Mouse (Mus musculus) cortical plate, adult 2 months (tissue): Measurements from ENCODE around the gene Trim31. TPM values are rescaled to one million over a fixed set of nuclear protein-coding genes. Genes with fewer than 3 reads are reported as not detected.
A peak's percentile ranks its signal among the peaks of the same experiment; 100 is the strongest.

Experiments used
- H3K27ac ChIP-seq: fragments of 200-500 bp; 2 replicates; pipeline ENCODE4 v1.5.1; 2012; ENCODE audit warnings: low read length, control low read depth, inconsistent platforms; ENCODE audit not compliant: insufficient read depth
- H3K4me1 ChIP-seq: fragments of 200-500 bp; 2 replicates; pipeline ENCODE4 v1.6.1; 2011; ENCODE audit warnings: low read length; ENCODE audit not compliant: control insufficient read depth, insufficient read depth
- H3K4me3 ChIP-seq: fragments of 200-500 bp; 2 replicates; pipeline ENCODE4 v1.5.1; 2011; ENCODE audit warnings: mild to moderate bottlenecking, low read length, control low read depth; ENCODE audit not compliant: insufficient read depth
- CTCF ChIP-seq: fragments of 200-500 bp; IDR thresholded peaks from 2 replicates; pipeline ENCODE4 v1.5.1; 2011; ENCODE audit warnings: mild to moderate bottlenecking, control low read depth, low read length; ENCODE audit not compliant: insufficient read depth; ENCODE audit errors: extremely low read depth
- POLR2A ChIP-seq: fragments of 200-500 bp; IDR thresholded peaks from 2 replicates; pipeline ENCODE4 v1.6.1; 2011; ENCODE audit warnings: mild to moderate bottlenecking, low read length, control low read depth; ENCODE audit not compliant: insufficient read depth; ENCODE audit errors: extremely low read depth
- polyA plus RNA-seq: library from polyadenylated mRNA; depleted of rRNA; stranded (reverse); fragments of >200 nt; gene quantifications from 2 replicates; pipeline ENCODE4 v1.2.3, GENCODE M21; 2012

Trim31 gene
- polyA plus RNA-seq, 1 experiment: not detected

- H3K4me1 ChIP-seq: 0 out of 2 replicates have a peak, but pooled peaks cover under 1% of the 10 kb centered on the region
- TF ChIP-seq CTCF (no peak), POLR2A (no peak; the same call in 1 of the 2 replicates)
- H3K27ac ChIP-seq: peak overlapping the region; percentile 17
- H3K4me3 ChIP-seq: peak overlapping the region; percentile 34
These were observed 44.5 kb downstream of the Trim31 start for GRCm38 (mm10) chr17:36942391-36942790.

GRCm38 (mm10) chr17:36942791-36943471, 45.0 kb downstream of the Trim31 start, which contains the start of gene Rnf39:
Rnf39 (plus strand) TSS chr17:36942918.
- H3K4me3 ChIP-seq: peak within 1 kb of the TSS; percentile 34
- TF ChIP-seq CTCF: no peak
- TF ChIP-seq POLR2A: peak; percentile 61; the same call in 1 of the 2 replicates
- peak within 1 kb of the TSS; percentile 17 for H3K27ac ChIP-seq
- H3K4me1 ChIP-seq: 0 out of 2 replicates have a peak, but pooled peaks cover 2% of the 10 kb centered on the region

- Histone ChIP-seq H3K4me3 (peak overlapping the region; percentile 34), H3K27ac (peak overlapping the region; percentile 17; the same call in 1 of the 2 replicates), H3K4me1 (0 out of 2 replicates have a peak, but pooled peaks cover 2% of the 10 kb centered on the region)
- TF ChIP-seq CTCF (no peak), POLR2A (no peak)
These were observed 45.8 kb downstream of the Trim31 start for GRCm38 (mm10) chr17:36943691-36944090.

- Histone ChIP-seq H3K4me1 (0 out of 2 replicates have a peak, but pooled peaks cover 2% of the 10 kb centered on the region), H3K4me3 (peak overlapping the region; percentile 34), H3K27ac (no peak overlapping the region)
- TF ChIP-seq POLR2A (no peak), CTCF (peak; percentile 23; the same call in 1 of the 2 replicates)
These were observed 46.3 kb downstream of the Trim31 start for GRCm38 (mm10) chr17:36944121-36944775.

GRCm38 (mm10) chr17:36947051-36947819, 49.3 kb downstream of the Trim31 start:
- Histone ChIP-seq H3K4me3 (peak overlapping the region; percentile 69), H3K4me1 (0 out of 2 replicates have a peak, but pooled peaks cover 2% of the 10 kb centered on the region), H3K27ac (peak overlapping the region; percentile 72)
- peak; percentile 33 for TF ChIP-seq POLR2A
- no peak for TF ChIP-seq CTCF

GRCm38 (mm10) chr17:36948286-36948685, 50.4 kb downstream of the Trim31 start:
- Histone ChIP-seq H3K4me3 (no peak overlapping the region), H3K27ac (no peak overlapping the region), H3K4me1 (0 out of 2 replicates have a peak, but pooled peaks cover 2% of the 10 kb centered on the region)
- TF ChIP-seq CTCF (no peak), POLR2A (no peak)

GRCm38 (mm10) chr17:36949265-36949664, 51.3 kb downstream of the Trim31 start:
- Histone ChIP-seq H3K4me1 (0 out of 2 replicates have a peak, but pooled peaks cover 2% of the 10 kb centered on the region), H3K4me3 (no peak overlapping the region), H3K27ac (no peak overlapping the region)
- TF ChIP-seq CTCF (no peak), POLR2A (no peak)

GRCm38 (mm10) chr17:36950981-36951947, 53.3 kb downstream of the Trim31 start, which contains the start of gene Ppp1r11:
Ppp1r11 (minus strand) TSS chr17:36951741.
- peak within 1 kb of the TSS; percentile 65 for H3K4me3 ChIP-seq
- 0 out of 2 replicates have a peak, but pooled peaks cover 2% of the 10 kb centered on the region for H3K4me1 ChIP-seq
- no peak within 1 kb of the TSS for H3K27ac ChIP-seq
- TF ChIP-seq POLR2A (peak; percentile 70), CTCF (no peak)
